Mouse (Mus musculus): Measurements from ENCODE around the gene Sertad1.

DNA sequence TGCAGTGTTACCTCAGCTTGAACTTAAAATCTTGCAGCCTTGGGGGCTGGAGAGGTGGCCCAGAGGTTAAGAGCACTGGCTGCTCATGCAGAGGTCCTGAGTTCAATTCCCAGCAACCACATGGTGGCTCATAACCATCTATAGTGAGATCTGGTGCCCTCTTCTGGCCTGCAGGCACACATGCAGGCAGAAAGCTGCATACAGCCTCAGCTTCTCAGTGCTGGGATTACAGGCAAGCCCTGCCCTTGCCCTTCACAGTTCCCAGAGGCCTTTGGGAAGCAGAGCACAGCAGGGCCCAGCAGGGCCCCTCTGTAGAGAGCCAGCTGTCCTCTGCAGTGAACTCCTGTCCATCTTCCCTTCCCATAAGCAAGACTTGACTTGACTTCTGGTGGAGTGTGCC is 33.4 kb downstream of the Sertad1 start:
- TF ChIP-seq POLR2A (IDR thresholded peaks at IDR 0.05; ENCODE audit: control insufficient read depth, low read depth, low read length): no peak
- peak; percentile 15; the same call in 1 of the 2 replicates for TF ChIP-seq CTCF (IDR thresholded peaks at IDR 0.05; ENCODE audit: control insufficient read depth, insufficient read depth, insufficient replicate concordance, low read depth, low read length)

All from testis, adult 2 months (tissue).